In the genomic region with DNA sequence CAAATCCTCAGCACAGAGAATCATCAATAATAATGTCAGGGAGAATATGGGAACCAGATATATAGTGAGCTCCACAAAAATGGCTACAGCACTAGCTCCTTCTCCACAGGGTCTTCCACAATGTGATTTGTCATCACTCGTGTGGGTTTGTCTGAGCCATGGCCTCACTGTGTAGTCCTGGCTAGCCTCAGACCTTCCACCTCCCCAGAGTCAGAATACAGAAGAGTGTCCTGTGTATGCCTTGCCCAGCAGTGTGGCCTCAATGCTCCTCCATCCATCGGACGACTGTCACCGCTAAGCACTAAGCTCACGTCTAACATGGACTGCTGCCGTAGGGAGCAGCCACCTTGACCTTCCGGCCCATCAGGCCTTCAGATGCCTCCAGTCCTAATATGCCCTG, we compare ENCODE assay signal across 32 mouse cellular contexts.
"Had no signal": no experiment of that assay in that cellular context is flagged by ENCODE, and none has a peak within 500 bp of the region (broad histone marks: within the 10 kb centered on the region; RNA-seq: fewer than 3 reads in every experiment).

No protein-coding gene starts in this region.

- H3K4me3 ChIP-seq: limb, embryonic 10.5 days; limb, embryonic 12.5 days; limb, embryonic 13.5 days; limb, embryonic 15.5 days; liver, embryonic 12.5 days; liver, embryonic 13.5 days; liver, embryonic 15.5 days; lung, embryonic 15.5 days; megakaryocyte, embryonic 14.5 days; midbrain, embryonic 10.5 days; midbrain, embryonic 12.5 days; midbrain, embryonic 13.5 days; midbrain, embryonic 15.5 days; myocyte; neural tube, embryonic 12.5 days had no signal

- H3K27me3 ChIP-seq: limb, embryonic 12.5 days; limb, embryonic 13.5 days; limb, embryonic 15.5 days; liver, embryonic 12.5 days; liver, embryonic 13.5 days; liver, embryonic 15.5 days; lung, embryonic 15.5 days; megakaryocyte, embryonic 14.5 days; midbrain, embryonic 12.5 days; midbrain, embryonic 13.5 days; midbrain, embryonic 15.5 days; neural tube, embryonic 12.5 days had no signal

- H3K4me2 ChIP-seq: limb, embryonic 12.5 days; limb, embryonic 13.5 days; limb, embryonic 15.5 days; liver, embryonic 11.5 days; liver, embryonic 12.5 days; liver, embryonic 13.5 days; liver, embryonic 15.5 days; lung, embryonic 14.5 days; lung, embryonic 15.5 days; midbrain, embryonic 11.5 days; midbrain, embryonic 12.5 days; midbrain, embryonic 13.5 days; midbrain, embryonic 15.5 days; neural tube, embryonic 12.5 days had no signal

- H3K9ac ChIP-seq: limb, embryonic 12.5 days; limb, embryonic 13.5 days; limb, embryonic 15.5 days; liver, embryonic 12.5 days; liver, embryonic 13.5 days; liver, embryonic 14.5 days; liver, embryonic 15.5 days; liver, postnatal 0 days; lung, embryonic 14.5 days; lung, embryonic 15.5 days; midbrain, embryonic 12.5 days; midbrain, embryonic 13.5 days; midbrain, embryonic 15.5 days; neural tube, embryonic 12.5 days had no signal

- H3K36me3 ChIP-seq: limb, embryonic 10.5 days; limb, embryonic 12.5 days; limb, embryonic 13.5 days; limb, embryonic 15.5 days; liver, embryonic 12.5 days; liver, embryonic 13.5 days; liver, embryonic 15.5 days; lung, embryonic 15.5 days; midbrain, embryonic 10.5 days; midbrain, embryonic 12.5 days; midbrain, embryonic 13.5 days; midbrain, embryonic 15.5 days; neural tube, embryonic 12.5 days had no signal

- H3K4me1 ChIP-seq: limb, embryonic 15.5 days; liver, embryonic 12.5 days; liver, embryonic 13.5 days; liver, embryonic 15.5 days; lung, embryonic 15.5 days; megakaryocyte, embryonic 14.5 days; midbrain, embryonic 10.5 days; midbrain, embryonic 13.5 days; neural tube, embryonic 12.5 days had no signal

- DNase-seq: left cerebral cortex, postnatal 4 days; liver; liver, embryonic 13.5 days; liver, postnatal 0 days; lung, adult 18-20 months; lung, adult 2 months; lung, embryonic 14.5 days; lung, postnatal 10 days; lung, postnatal 14 days; lung, postnatal 36 days; lung, postnatal 4 days; midbrain, embryonic 14.5 days had no signal

- ATAC-seq: liver, embryonic 12.5 days; liver, postnatal 0 days; lung, postnatal 0 days; midbrain, embryonic 13.5 days; midbrain, embryonic 15.5 days; midbrain, embryonic 16.5 days had no signal

- H3K9me3 ChIP-seq: limb, embryonic 10.5 days; limb, embryonic 12.5 days; limb, embryonic 13.5 days; limb, embryonic 15.5 days; liver, embryonic 15.5 days; lung, embryonic 15.5 days; midbrain, embryonic 10.5 days; midbrain, embryonic 12.5 days; midbrain, embryonic 13.5 days; midbrain, embryonic 15.5 days; neural tube, embryonic 12.5 days had no signal

- H3K27ac ChIP-seq: limb, embryonic 10.5 days; limb, embryonic 12.5 days; limb, embryonic 13.5 days; limb, embryonic 15.5 days; liver, embryonic 12.5 days; liver, embryonic 13.5 days; liver, embryonic 14.5 days; liver, embryonic 15.5 days; lung, embryonic 15.5 days; macrophage; midbrain, embryonic 10.5 days; midbrain, embryonic 12.5 days; midbrain, embryonic 13.5 days; midbrain, embryonic 15.5 days; neural tube, embryonic 12.5 days had no signal
